Mouse (Mus musculus) small intestine, adult 2 months (tissue): ENCODE measurements around the gene Eno1. TPM values are rescaled to one million over a fixed set of nuclear protein-coding genes. Genes with fewer than 3 reads are reported as not detected.

ENCODE experiments used
- H3K27ac ChIP-seq: fragments of 200-500 bp; 2 replicates; pipeline ENCODE4 v1.5.1; 2012; ENCODE audit warnings: low read depth, low read length, control low read depth, inconsistent platforms; ENCODE audit not compliant: insufficient read depth
- H3K27me3 ChIP-seq: fragments of 200-500 bp; 2 replicates; pipeline ENCODE4 v1.6.1; 2012; ENCODE audit warnings: mild to moderate bottlenecking, moderate library complexity, low read length, inconsistent platforms; ENCODE audit not compliant: control insufficient read depth, insufficient read depth
- H3K36me3 ChIP-seq: fragments of 200-500 bp; 2 replicates; pipeline ENCODE4 v1.6.1; 2012; ENCODE audit warnings: mild to moderate bottlenecking, low read length, control low read depth, inconsistent platforms; ENCODE audit not compliant: control insufficient read depth, insufficient read depth
- H3K4me1 ChIP-seq: fragments of 200-500 bp; 2 replicates; pipeline ENCODE4 v1.6.1; 2012; ENCODE audit warnings: low read length, inconsistent platforms, mixed read lengths; ENCODE audit not compliant: control insufficient read depth, insufficient read depth, insufficient read length
- H3K4me3 ChIP-seq: fragments of 200-500 bp; 2 replicates; pipeline ENCODE4 v1.5.1; 2012; ENCODE audit warnings: low read depth, mild to moderate bottlenecking, control low read depth, inconsistent platforms, low read length, moderate library complexity
- CTCF ChIP-seq: fragments of 200-500 bp; IDR thresholded peaks from 2 replicates; pipeline ENCODE4 v1.5.1; 2012; ENCODE audit warnings: low read depth, mild to moderate bottlenecking, control low read depth, inconsistent platforms, low read length, moderate library complexity, mixed read lengths; ENCODE audit not compliant: insufficient replicate concordance, insufficient read length; ENCODE audit errors: extremely low read depth
- POLR2A ChIP-seq: fragments of 200-500 bp; IDR thresholded peaks from 2 replicates; pipeline ENCODE4 v1.6.1; 2012; ENCODE audit warnings: low read depth, mild to moderate bottlenecking, control low read depth, inconsistent platforms, low read length, moderate library complexity
- WGBS: fragments of 180-500 bp; shearing (Covaris S2); methylation state at CpG from one replicate; pipeline ENCODE4 v1.1.7; 2018; 5-methylcytosine and 5-hydroxymethylcytosine counted together
- polyA plus RNA-seq: library from polyadenylated mRNA; depleted of rRNA; stranded (reverse); fragments of >200 nt; gene quantifications from 2 replicates; pipeline ENCODE4 v1.2.3, GENCODE M21; 2012

Gene Eno1
- polyA plus RNA-seq, 1 experiment: 498 TPM

GRCm38 (mm10) chr4:150242745-150243144 is 6.2 kb downstream of the Eno1 start:
- H3K4me1 ChIP-seq: peaks cover 12% of the 10 kb centered on the region
- 83% methylated on average over 5 of the region's 5 CpGs for WGBS
- peaks cover 73% of the 10 kb centered on the region for H3K36me3 ChIP-seq
- no peak overlapping the region for H3K27ac ChIP-seq
- H3K4me3 ChIP-seq: no peak overlapping the region
- TF ChIP-seq CTCF: no peak
- TF ChIP-seq POLR2A: no peak
- H3K27me3 ChIP-seq: no peaks in the 10 kb centered on the region

- no peak for TF ChIP-seq POLR2A
- no peak for TF ChIP-seq CTCF
- Histone ChIP-seq H3K27me3 (no peaks in the 10 kb centered on the region), H3K36me3 (peaks cover 89% of the 10 kb centered on the region), H3K27ac (no peak overlapping the region), H3K4me1 (no peaks in the 10 kb centered on the region), H3K4me3 (no peak overlapping the region)
- WGBS: 86% methylated on average over 2 of the region's 2 CpGs
Observed at GRCm38 (mm10) chr4:150245876-150246275, 9.4 kb downstream of the Eno1 start.

GRCm38 (mm10) chr4:150248009-150248408 is 11.5 kb downstream of the Eno1 start:
- no peaks in the 10 kb centered on the region for H3K4me1 ChIP-seq
- H3K27ac ChIP-seq: no peak overlapping the region
- H3K4me3 ChIP-seq: no peak overlapping the region
- TF ChIP-seq POLR2A: no peak
- peak; percentile 85 for TF ChIP-seq CTCF
- H3K27me3 ChIP-seq: no peaks in the 10 kb centered on the region
- H3K36me3 ChIP-seq: peaks cover 71% of the 10 kb centered on the region
- WGBS: 47% methylated on average over 5 of the region's 5 CpGs

GRCm38 (mm10) chr4:150248917-150249316 is 12.4 kb downstream of the Eno1 start:
- no peak overlapping the region for H3K4me3 ChIP-seq
- peaks cover 63% of the 10 kb centered on the region for H3K36me3 ChIP-seq
- TF ChIP-seq POLR2A (no peak), CTCF (no peak)
- H3K4me1 ChIP-seq: no peaks in the 10 kb centered on the region
- no peak overlapping the region for H3K27ac ChIP-seq
- 89% methylated on average over 5 of the region's 5 CpGs for WGBS
- H3K27me3 ChIP-seq: no peaks in the 10 kb centered on the region

- 84% methylated on average over 5 of the region's 5 CpGs for WGBS
- Histone ChIP-seq H3K36me3 (peaks cover 56% of the 10 kb centered on the region), H3K27ac (no peak overlapping the region), H3K27me3 (no peaks in the 10 kb centered on the region), H3K4me3 (no peak overlapping the region), H3K4me1 (no peaks in the 10 kb centered on the region)
- TF ChIP-seq CTCF (no peak), POLR2A (no peak)
Observed at GRCm38 (mm10) chr4:150249731-150250270, 13.3 kb downstream of the Eno1 start.

- H3K36me3 ChIP-seq: peaks cover 48% of the 10 kb centered on the region
Observed at GRCm38 (mm10) chr4:150250549-150251422, 14.3 kb downstream of the Eno1 start.

GRCm38 (mm10) chr4:150254416-150254815 is 17.9 kb downstream of the Eno1 start:
- 49% methylated on average over 4 of the region's 4 CpGs for WGBS
- Histone ChIP-seq H3K36me3 (peaks cover 16% of the 10 kb centered on the region), H3K27ac (no peak overlapping the region), H3K27me3 (no peaks in the 10 kb centered on the region), H3K4me3 (no peak overlapping the region), H3K4me1 (peaks cover 9% of the 10 kb centered on the region)
- TF ChIP-seq POLR2A (no peak), CTCF (no peak)

More at GRCm38 (mm10) chr4:150250549-150251422, 14.3 kb downstream of the Eno1 start:
- H3K4me1 ChIP-seq: no peaks in the 10 kb centered on the region
- no peak overlapping the region for H3K27ac ChIP-seq
- H3K4me3 ChIP-seq: no peak overlapping the region
- WGBS: 75% methylated on average over 18 of the region's 18 CpGs
- TF ChIP-seq CTCF (no peak), POLR2A (no peak)
- H3K27me3 ChIP-seq: no peaks in the 10 kb centered on the region
